Mouse (Mus musculus): ENCODE measurements around the gene Chst8. TPM values are rescaled to one million over a fixed set of nuclear protein-coding genes. Genes with fewer than 3 reads are reported as not detected.

Chst8 gene
- polyA plus RNA-seq, 1 experiment from 2014 or later = 5.7 TPM

DNA sequence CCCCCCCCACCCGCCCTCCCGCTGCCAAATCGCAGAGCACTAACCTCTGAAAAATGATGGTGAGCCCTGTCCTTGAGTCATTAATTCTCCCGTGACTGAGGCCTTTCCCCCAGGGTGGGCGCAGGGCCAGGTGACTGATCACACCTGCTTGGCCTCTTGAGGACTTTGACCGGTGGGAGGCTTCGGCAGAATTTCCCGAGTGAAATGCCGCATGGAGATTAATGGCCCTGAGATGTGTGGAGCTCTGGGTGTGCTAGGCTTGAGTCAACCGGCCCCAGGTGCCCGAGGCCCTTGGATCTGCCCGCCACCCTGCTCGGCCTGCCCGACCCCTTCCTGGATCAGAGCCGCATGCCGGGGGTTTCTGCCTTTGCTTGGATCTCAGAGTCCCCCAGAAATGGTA is 144.6 kb downstream of the Chst8 start:
- Histone ChIP-seq H3K9me3 (0 out of 2 replicates have a peak, but pooled peaks cover 3% of the 10 kb centered on the region), H3K27ac (no peak overlapping the region), H3K4me3 (no peak overlapping the region), H3K27me3 (ENCODE audit: poor library complexity, severe bottlenecking) (peaks cover 11% of the 10 kb centered on the region), H3K36me3 (replicated peaks) (no peaks in the 10 kb centered on the region), H3K4me1 (peaks cover 23% of the 10 kb centered on the region)
- 92% methylated on average over 16 of the region's 16 CpGs for WGBS
- no peak for DNase-seq (ENCODE audit: extremely low spot score, low spot score)

DNA sequence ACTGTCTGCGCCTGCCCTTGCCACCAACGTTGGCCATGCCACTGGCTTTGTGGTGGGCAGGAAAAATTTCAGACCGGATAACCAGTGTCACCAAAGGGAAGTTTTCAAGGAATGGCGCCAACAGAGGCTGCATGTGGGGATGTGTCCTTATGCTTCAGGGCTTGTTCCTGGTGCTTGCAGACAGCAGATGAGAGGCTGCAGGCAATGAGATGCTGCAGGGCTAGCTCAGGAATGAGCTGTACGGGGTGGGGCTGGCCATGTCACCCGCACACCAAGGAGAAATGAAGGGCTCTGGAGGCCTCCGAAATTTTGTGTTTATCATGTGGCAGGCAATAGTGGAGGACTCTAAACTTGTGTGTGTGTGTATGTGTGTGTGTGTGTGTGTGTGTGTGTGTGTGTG is 149.4 kb downstream of the Chst8 start:
- Histone ChIP-seq H3K4me3 (no peak overlapping the region), H3K27me3 (ENCODE audit: poor library complexity, severe bottlenecking) (no peaks in the 10 kb centered on the region), H3K27ac (no peak overlapping the region), H3K36me3 (replicated peaks) (no peaks in the 10 kb centered on the region), H3K4me1 (peaks cover 29% of the 10 kb centered on the region), H3K9me3 (0 out of 2 replicates have a peak, but pooled peaks cover 3% of the 10 kb centered on the region)
- no peak for DNase-seq (ENCODE audit: extremely low spot score, low spot score)
- 43% methylated on average over 7 of the region's 7 CpGs for WGBS

DNA sequence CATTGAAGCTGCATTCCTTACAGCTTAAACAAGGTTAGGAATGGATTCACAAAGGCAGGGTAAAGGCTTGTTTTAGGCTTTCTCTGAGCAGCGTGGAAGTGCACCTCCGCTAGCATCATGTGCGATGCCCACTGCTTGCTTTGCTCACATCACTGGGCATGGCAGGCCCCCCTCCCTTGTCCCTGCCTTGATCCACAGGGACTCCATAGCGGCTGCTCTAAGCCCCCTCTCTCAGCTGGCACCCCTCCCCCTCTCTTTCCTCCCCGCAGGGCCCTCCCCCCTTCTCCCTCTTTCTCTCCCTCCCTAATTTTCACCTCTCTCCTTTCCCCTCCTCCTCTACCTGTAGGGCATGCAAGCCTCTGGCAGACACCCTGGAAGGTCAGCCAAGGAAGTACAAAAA is 150.3 kb downstream of the Chst8 start:
- 15% methylated on average over 5 of the region's 5 CpGs for WGBS
- H3K36me3 ChIP-seq (replicated peaks) = no peaks in the 10 kb centered on the region

DNA sequence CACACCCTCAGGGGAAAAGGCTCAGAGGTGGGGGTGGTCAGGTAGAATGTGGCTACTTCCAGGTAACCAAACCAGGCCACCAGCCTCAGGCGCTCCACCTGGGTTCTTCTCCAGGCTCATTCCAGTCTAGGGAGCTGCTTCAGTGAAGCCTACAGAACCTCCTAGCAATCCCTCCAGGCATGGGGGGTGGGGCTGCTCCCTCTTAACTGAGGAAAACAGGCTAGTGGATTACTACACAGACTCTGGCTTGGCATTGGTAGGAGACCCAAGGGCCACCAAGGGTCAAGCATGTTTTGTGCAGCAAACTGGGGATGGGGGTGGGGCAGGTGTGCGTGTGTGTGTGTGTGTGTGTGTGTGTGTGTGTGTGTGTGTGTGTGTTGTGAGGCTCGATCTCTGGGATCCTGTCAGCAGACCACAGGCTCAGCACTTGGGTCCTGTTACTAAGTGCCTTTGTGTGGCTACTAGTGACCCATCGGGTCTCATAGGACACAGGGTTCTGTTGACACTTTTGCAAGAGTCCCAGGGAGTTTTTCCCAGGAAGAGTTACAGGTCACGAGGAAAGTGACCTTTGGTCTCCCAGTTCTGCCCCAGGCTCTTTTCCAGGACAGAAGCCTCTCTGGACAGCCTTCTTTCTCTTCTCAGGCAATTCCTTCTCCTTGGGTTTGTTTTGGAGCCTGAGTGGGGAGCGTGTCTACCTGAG is 153.0 kb downstream of the Chst8 start:
- no peaks in the 10 kb centered on the region for H3K36me3 ChIP-seq (replicated peaks)
- H3K4me1 ChIP-seq = peaks cover 46% of the 10 kb centered on the region
- H3K27me3 ChIP-seq (ENCODE audit: poor library complexity, severe bottlenecking) = 0 out of 2 replicates have a peak, but pooled peaks cover 4% of the 10 kb centered on the region
- no peak for DNase-seq (ENCODE audit: extremely low spot score, low spot score)
- 68% methylated on average over 6 of the region's 6 CpGs for WGBS
- no peaks in the 10 kb centered on the region for H3K9me3 ChIP-seq
- no peak overlapping the region for H3K4me3 ChIP-seq
- H3K27ac ChIP-seq = no peak overlapping the region

More for the DNA sequence above, 150.3 kb downstream of the Chst8 start:
- H3K4me3 ChIP-seq = no peak overlapping the region
- peak overlapping the region; percentile 68 for H3K27ac ChIP-seq
- no peaks in the 10 kb centered on the region for H3K27me3 ChIP-seq (ENCODE audit: poor library complexity, severe bottlenecking)
- no peak for DNase-seq (ENCODE audit: extremely low spot score, low spot score)
- H3K4me1 ChIP-seq = peaks cover 32% of the 10 kb centered on the region
- 0 out of 2 replicates have a peak, but pooled peaks cover 3% of the 10 kb centered on the region for H3K9me3 ChIP-seq

DNA sequence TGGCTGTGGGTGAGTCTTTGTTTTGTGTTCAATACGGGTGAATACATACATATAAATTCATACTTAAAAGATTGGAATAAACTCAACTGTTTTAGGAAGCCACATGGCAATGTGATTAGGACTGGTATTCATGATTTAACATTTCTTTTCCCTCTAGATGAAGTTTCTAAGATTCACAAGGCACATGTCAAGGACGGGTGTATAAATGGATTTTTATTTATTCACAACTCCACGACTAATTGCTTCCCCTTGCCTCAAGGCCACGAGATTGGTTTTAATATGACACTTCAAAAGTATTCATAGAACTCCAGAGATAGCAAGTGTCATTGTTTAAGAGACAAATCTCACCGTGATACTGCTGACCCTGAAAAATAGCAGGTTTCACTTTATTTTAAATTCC is 155.9 kb downstream of the Chst8 start, which contains the start of gene Kctd15:
Kctd15 (minus strand) TSS at position 101 of the 400 bp plus-strand sequence.
- peaks cover 44% of the 10 kb centered on the region for H3K4me1 ChIP-seq
- DNase-seq (ENCODE audit: extremely low spot score, low spot score) = no peak
- no peaks in the 10 kb centered on the region for H3K9me3 ChIP-seq
- 0 out of 2 replicates have a peak, but pooled peaks cover 4% of the 10 kb centered on the region for H3K27me3 ChIP-seq (ENCODE audit: poor library complexity, severe bottlenecking)
- peaks cover 3% of the 10 kb centered on the region for H3K36me3 ChIP-seq (replicated peaks)
- WGBS = 72% methylated on average over 5 of the region's 5 CpGs
- peak within 1 kb of the TSS; percentile 68 for H3K4me3 ChIP-seq
- H3K27ac ChIP-seq = peak within 1 kb of the TSS; percentile 97

DNA sequence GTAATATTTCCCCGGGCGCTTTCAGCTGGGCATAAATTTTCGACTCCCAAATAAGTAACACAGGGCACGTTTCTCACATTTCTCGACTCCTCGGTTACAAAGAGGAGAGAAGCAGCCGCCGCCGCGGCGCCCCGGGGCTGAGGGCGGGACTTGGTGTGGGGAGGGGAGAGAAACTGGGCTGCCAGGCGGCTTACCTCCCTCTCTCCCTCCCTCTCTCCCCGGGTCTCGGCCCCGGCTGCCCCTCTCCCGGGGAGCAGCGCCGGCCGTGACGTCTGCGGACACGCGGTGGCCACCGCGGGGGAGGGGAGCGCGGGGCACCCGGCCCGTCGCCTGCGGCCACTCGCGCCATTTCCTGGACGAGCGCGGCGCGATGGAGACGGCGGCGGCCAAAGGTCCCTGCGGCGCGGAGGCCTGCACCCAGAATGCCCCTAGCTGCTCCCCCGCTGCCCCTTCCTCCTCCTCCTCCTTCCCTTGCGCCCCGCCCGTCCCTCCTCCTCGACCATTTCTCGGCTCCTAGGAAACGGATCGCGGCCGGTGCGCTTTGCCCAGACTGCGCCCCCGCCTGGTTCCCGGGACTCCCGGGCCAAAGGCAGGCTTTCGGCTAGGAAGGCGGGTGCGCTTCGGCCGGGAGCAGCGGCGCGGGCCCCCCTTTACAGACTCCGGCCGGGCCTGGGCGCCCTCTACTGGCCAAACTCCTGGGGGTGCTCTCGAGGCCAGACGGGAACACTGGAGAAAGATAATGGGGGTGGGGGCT is 157.2 kb downstream of the Chst8 start:
- Histone ChIP-seq H3K36me3 (replicated peaks) (peaks cover 16% of the 10 kb centered on the region), H3K9me3 (no peaks in the 10 kb centered on the region), H3K27ac (peak overlapping the region; percentile 97), H3K4me1 (peaks cover 56% of the 10 kb centered on the region), H3K27me3 (ENCODE audit: poor library complexity, severe bottlenecking) (0 out of 2 replicates have a peak, but pooled peaks cover 4% of the 10 kb centered on the region), H3K4me3 (peak overlapping the region; percentile 68)
- DNase-seq (ENCODE audit: extremely low spot score, low spot score) = peak; percentile 94
- under 1% methylated on average over 62 of the region's 74 CpGs for WGBS

DNA sequence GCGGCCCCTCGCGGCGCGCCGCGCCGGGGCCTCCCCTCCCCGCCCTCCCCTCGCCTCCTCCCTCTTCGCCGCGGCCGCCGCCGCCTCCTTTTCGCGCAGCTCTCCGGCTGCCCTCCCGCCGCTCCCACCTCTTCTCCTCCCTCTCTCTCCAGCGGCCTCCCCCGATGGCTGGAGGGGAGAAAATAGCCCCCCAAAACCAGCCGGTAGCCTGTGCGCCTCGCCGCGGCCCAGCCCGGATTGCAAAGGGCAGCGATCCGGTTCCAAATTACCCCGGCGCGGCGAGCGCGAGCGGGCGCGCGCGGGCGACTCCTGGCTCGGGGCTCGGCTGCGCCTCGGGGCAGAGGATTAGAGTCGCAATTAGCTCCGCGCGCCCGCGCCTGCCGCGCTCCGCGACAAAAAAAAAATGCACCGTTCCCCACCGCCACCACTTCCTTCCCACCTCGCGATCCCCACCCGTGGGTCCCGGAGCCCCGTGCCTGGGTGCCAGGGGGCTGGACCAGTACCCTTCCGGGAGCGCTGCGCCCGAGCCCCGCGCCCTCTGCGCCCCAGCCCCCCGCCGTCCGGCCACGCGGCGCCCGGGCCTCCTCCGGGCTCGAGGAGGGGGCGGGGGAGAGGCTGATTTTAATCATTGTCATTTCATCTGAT is 157.9 kb downstream of the Chst8 start:
- Histone ChIP-seq H3K9me3 (no peaks in the 10 kb centered on the region), H3K4me1 (peaks cover 55% of the 10 kb centered on the region), H3K27me3 (ENCODE audit: poor library complexity, severe bottlenecking) (0 out of 2 replicates have a peak, but pooled peaks cover 4% of the 10 kb centered on the region), H3K36me3 (replicated peaks) (peaks cover 23% of the 10 kb centered on the region), H3K4me3 (peak overlapping the region; percentile 68), H3K27ac (peak overlapping the region; percentile 97)
- peak; percentile 79 for DNase-seq (ENCODE audit: extremely low spot score, low spot score)
- WGBS = under 1% methylated on average over 63 of the region's 81 CpGs

DNA sequence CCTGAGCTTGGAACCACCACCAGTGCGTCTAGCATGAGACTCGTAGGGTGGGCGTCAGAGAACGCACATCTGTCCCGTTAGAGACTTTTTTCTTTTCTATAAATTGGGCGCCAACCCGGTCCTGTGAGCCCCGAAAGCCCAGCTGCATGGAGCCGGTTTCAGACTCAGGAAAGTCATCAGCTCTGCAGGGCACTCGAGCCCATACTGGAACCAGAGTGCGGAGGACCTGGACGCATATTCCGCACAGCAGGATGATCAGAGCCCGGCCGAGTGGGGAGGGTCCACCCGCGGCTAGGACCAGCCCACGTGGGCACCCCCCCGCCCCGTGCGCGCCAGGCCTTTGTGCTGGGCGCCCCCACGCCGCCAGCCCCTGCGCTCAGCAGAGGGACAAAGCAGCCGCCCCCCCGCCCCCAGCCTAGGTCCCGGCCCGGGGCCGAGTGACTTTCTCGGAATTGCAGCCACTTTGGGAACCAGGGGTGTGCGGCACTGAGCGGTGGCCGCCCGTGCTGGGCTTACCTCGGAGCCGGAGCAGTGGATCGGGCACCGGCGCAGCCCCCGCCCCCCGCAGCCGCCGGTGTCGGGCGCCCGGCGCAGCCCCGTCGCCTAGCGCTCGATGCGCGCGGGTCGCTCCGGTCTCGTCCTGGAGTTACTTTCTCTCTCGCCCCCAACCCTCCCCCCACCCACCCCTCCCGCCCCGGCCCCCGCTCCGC is 158.6 kb downstream of the Chst8 start:
- H3K4me3 ChIP-seq = peak overlapping the region; percentile 68
- H3K9me3 ChIP-seq = 0 out of 2 replicates have a peak, but pooled peaks cover 4% of the 10 kb centered on the region
- H3K27ac ChIP-seq = peak overlapping the region; percentile 97
- H3K27me3 ChIP-seq (ENCODE audit: poor library complexity, severe bottlenecking) = 0 out of 2 replicates have a peak, but pooled peaks cover 4% of the 10 kb centered on the region
- peaks cover 30% of the 10 kb centered on the region for H3K36me3 ChIP-seq (replicated peaks)
- peak; percentile 64 for DNase-seq (ENCODE audit: extremely low spot score, low spot score)
- WGBS = under 1% methylated on average over 61 of the region's 64 CpGs
- H3K4me1 ChIP-seq = peaks cover 54% of the 10 kb centered on the region

DNA sequence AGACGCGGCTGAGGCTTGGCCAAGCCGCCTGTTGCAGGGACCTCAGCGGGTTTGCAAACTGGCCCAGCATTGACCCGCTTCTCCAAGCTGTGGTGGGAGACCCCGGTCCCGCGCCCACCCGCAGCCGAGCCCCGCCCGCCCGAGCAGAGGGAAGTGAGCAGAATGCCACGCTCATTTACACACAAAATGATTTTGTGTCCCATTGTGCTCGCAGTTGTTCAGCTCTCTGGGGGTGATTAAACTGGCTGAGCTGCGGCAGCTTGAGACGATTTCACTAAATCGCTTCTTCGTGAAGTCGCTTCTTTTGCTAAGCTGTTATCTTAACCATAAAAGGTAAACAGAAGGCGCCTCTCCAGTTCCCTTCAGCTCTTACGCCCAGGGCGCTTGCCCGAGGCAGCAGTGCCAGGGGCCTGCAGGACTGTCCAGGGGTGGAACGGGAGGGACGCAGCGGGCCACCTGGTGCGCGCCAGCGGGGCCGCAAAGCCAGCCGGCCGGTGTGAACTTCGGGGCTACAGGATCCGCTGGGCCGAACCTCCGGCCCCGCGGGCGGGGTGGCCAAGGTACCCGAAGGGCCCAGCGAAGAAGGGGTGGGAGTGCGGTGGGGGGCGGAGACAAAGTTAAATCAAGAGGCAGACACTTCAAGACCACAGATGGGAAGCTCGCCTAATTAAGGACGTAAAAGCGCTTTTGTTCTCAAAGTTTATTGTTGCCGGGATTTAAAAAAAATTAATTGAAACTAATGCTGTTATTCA is 159.6 kb downstream of the Chst8 start:
- peak overlapping the region; percentile 68 for H3K4me3 ChIP-seq
- WGBS = under 1% methylated on average over 48 of the region's 48 CpGs
- H3K9me3 ChIP-seq = peaks cover 8% of the 10 kb centered on the region; the same call in 1 of the 2 replicates
- peak; percentile 57 for DNase-seq (ENCODE audit: extremely low spot score, low spot score)
- 0 out of 2 replicates have a peak, but pooled peaks cover 4% of the 10 kb centered on the region for H3K27me3 ChIP-seq (ENCODE audit: poor library complexity, severe bottlenecking)
- H3K27ac ChIP-seq = peak overlapping the region; percentile 97
- peaks cover 40% of the 10 kb centered on the region for H3K36me3 ChIP-seq (replicated peaks)
- peaks cover 52% of the 10 kb centered on the region for H3K4me1 ChIP-seq

DNA sequence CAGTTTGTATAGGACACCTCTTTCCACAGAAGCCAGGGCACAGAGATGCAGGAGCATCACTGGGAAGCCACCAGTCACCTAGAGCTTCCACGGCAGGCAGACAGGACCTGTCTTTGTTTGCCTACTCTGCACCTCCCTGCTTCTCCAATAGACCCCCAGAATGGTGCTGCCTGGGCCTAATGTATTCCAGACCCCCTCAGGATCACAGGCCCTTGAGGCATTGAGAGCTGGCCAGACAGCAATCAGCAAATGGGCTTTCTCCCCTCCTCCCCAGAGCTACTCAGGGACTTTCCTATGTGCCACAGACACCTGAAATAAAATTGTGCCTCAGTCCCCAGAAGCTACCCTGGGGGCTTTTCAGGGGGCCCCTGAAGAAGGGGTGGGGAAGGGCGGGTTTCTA is 161.1 kb downstream of the Chst8 start:
- Histone ChIP-seq H3K36me3 (replicated peaks) (peaks cover 55% of the 10 kb centered on the region), H3K9me3 (peaks cover 8% of the 10 kb centered on the region; the same call in 1 of the 2 replicates), H3K27ac (peak overlapping the region; percentile 97), H3K27me3 (ENCODE audit: poor library complexity, severe bottlenecking) (0 out of 2 replicates have a peak, but pooled peaks cover 4% of the 10 kb centered on the region), H3K4me1 (peaks cover 51% of the 10 kb centered on the region), H3K4me3 (peak overlapping the region; percentile 68)
- no peak for DNase-seq (ENCODE audit: extremely low spot score, low spot score)
- WGBS = 35% methylated on average over 2 of the region's 2 CpGs

DNA sequence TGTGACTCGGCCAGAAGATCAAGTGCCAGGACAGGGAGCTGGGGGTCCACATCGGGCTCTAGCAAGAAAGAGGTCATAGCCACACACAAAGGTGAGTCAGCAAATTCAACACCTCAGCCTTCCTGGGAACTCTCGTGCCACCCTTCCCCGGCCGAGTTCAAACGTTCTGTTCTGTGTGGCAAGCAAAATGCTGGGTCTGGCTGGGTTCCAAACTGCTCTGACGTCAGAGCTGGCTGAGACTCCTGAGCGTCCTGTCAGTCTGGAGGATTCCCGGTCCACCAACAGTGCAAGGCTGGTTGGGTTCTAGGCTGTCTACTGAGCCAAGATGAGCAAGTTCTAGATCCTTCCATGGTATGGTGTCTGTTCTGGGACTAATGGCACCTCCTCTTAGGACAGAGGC is 165.5 kb downstream of the Chst8 start:
- Histone ChIP-seq H3K4me3 (no peak overlapping the region), H3K9me3 (peaks cover 8% of the 10 kb centered on the region; the same call in 1 of the 2 replicates), H3K4me1 (peaks cover 33% of the 10 kb centered on the region), H3K27me3 (ENCODE audit: poor library complexity, severe bottlenecking) (no peaks in the 10 kb centered on the region), H3K27ac (no peak overlapping the region), H3K36me3 (replicated peaks) (peaks cover 98% of the 10 kb centered on the region)
- no peak for DNase-seq (ENCODE audit: extremely low spot score, low spot score)
- 91% methylated on average over 9 of the region's 9 CpGs for WGBS
